Mouse (Mus musculus): ENCODE measurements around the gene Olfr139. TPM values are rescaled to one million over a fixed set of nuclear protein-coding genes. Genes with fewer than 3 reads are reported as not detected.

Gene Olfr139
- not detected for polyA plus RNA-seq (2017; shearing (Covaris generic))

GRCm38 (mm10) chr11:74056451-74056850 lies at the start of gene Olfr139, which contains the start of gene Olfr399:
Gene Olfr139 (minus strand): TSS chr11:74056551.
Gene Olfr399 (minus strand): TSS chr11:74056615.

GRCm38 (mm10) chr11:74069655-74070054 lies 13.3 kb upstream of the Olfr139 start, which contains the start of gene Zfp616:
Gene Zfp616 (plus strand): TSS chr11:74069955.

Other genes with a start within 250 kb of the Olfr139 start
- 0.27 TPM for gene Olfr392, start 239.5 kb downstream of the Olfr139 start, polyA plus RNA-seq (2017; shearing (Covaris generic))
- not detected for gene Olfr393, start 205.1 kb downstream of the Olfr139 start, polyA plus RNA-seq (2017; shearing (Covaris generic))
- gene Olfr394, start 165.8 kb downstream of the Olfr139 start, polyA plus RNA-seq (2017; shearing (Covaris generic)): not detected
- not detected for gene Olfr395, start 147.3 kb downstream of the Olfr139 start, polyA plus RNA-seq (2017; shearing (Covaris generic))
- gene Olfr23, start 119.9 kb downstream of the Olfr139 start, polyA plus RNA-seq (2017; shearing (Covaris generic)): not detected
- not detected for gene Olfr397, start 95.7 kb downstream of the Olfr139 start, polyA plus RNA-seq (2017; shearing (Covaris generic))
- gene Olfr398, start 66.1 kb downstream of the Olfr139 start, polyA plus RNA-seq (2017; shearing (Covaris generic)): 0.07 TPM
- not detected for gene Olfr399, start 64 bp upstream of the Olfr139 start, polyA plus RNA-seq (2017; shearing (Covaris generic))
- gene Zfp616, start 13.4 kb upstream of the Olfr139 start, polyA plus RNA-seq (2017; shearing (Covaris generic)): not detected
- not detected for gene Olfr401, start 57.2 kb upstream of the Olfr139 start, polyA plus RNA-seq (2017; shearing (Covaris generic))
- not detected for gene Olfr402, start 97.0 kb upstream of the Olfr139 start, polyA plus RNA-seq (2017; shearing (Covaris generic))
- not detected for gene Olfr403, start 129.7 kb upstream of the Olfr139 start, polyA plus RNA-seq (2017; shearing (Covaris generic))
- gene Olfr43, start 154.8 kb upstream of the Olfr139 start, polyA plus RNA-seq (2017; shearing (Covaris generic)): 0.51 TPM
- not detected for gene Olfr406, start 203.3 kb upstream of the Olfr139 start, polyA plus RNA-seq (2017; shearing (Covaris generic))
- gene Olfr59, start 227.2 kb upstream of the Olfr139 start, polyA plus RNA-seq (2017; shearing (Covaris generic)): 0.30 TPM

Data from effector memory CD4-positive, alpha-beta T cell, adult 7 months (primary cell).